Mouse (Mus musculus): ENCODE results near the gene Krtap3-2. TPM values are rescaled to one million over a fixed set of nuclear protein-coding genes. Genes with fewer than 3 reads are reported as not detected.

Krtap3-2 gene
- total RNA-seq, 2 experiments from 2014 or later = not detected

Other genes with a start within 250 kb of the Krtap3-2 start
- not detected for gene Krt25, start 233.9 kb downstream of the Krtap3-2 start, total RNA-seq (2021)
- gene Krt26, start 218.9 kb downstream of the Krtap3-2 start, total RNA-seq (2021) = not detected
- not detected for gene Krt27, start 205.7 kb downstream of the Krtap3-2 start, total RNA-seq (2021)
- gene Krt28, start 181.9 kb downstream of the Krtap3-2 start, total RNA-seq (2021) = not detected
- gene Krt10, start 167.5 kb downstream of the Krtap3-2 start, total RNA-seq (2021) = 1 to 10 TPM; 4.1 to 5.1 TPM
- not detected for gene Krt12, start 134.6 kb downstream of the Krtap3-2 start, total RNA-seq (2021)
- not detected for gene Krt20, start 118.7 kb downstream of the Krtap3-2 start, total RNA-seq (2021)
- under 1 TPM in 1 of 2 experiments, not detected in 1; 0.31 TPM for gene Krt23, start 63.7 kb downstream of the Krtap3-2 start, total RNA-seq (2021)
- not detected for gene Krt39, start 35.5 kb downstream of the Krtap3-2 start, total RNA-seq (2021)
- not detected for gene Krt40, start 13.7 kb downstream of the Krtap3-2 start, total RNA-seq (2021)
- not detected for gene Krtap3-3, start 6.0 kb downstream of the Krtap3-2 start, total RNA-seq (2021)
- not detected for gene Gm11939, start 2.6 kb upstream of the Krtap3-2 start, total RNA-seq (2021)
- not detected for gene Krtap3-1, start 9.8 kb upstream of the Krtap3-2 start, total RNA-seq (2021)
- gene Krtap1-5, start 24.2 kb upstream of the Krtap3-2 start, total RNA-seq (2021) = not detected
- not detected for gene Krtap1-4, start 26.8 kb upstream of the Krtap3-2 start, total RNA-seq (2021)
- not detected for gene Krtap1-3, start 34.5 kb upstream of the Krtap3-2 start, total RNA-seq (2021)
- not detected for gene Krtap9-3, start 41.3 kb upstream of the Krtap3-2 start, total RNA-seq (2021)
- gene Gm11938, start 46.5 kb upstream of the Krtap3-2 start, total RNA-seq (2021) = not detected
- not detected for gene Gm11937, start 53.3 kb upstream of the Krtap3-2 start, total RNA-seq (2021)
- not detected for gene Krtap2-4, start 58.0 kb upstream of the Krtap3-2 start, total RNA-seq (2021)
- gene Gm11562, start 63.6 kb upstream of the Krtap3-2 start, total RNA-seq (2021) = not detected
- not detected for gene Krtap4-1, start 71.4 kb upstream of the Krtap3-2 start, total RNA-seq (2021)
- not detected for gene Krtap4-2, start 78.2 kb upstream of the Krtap3-2 start, total RNA-seq (2021)
- gene Krtap4-7, start 87.2 kb upstream of the Krtap3-2 start, total RNA-seq (2021) = not detected
- gene Gm11555, start 93.4 kb upstream of the Krtap3-2 start, total RNA-seq (2021) = not detected
- gene Gm11563, start 102.1 kb upstream of the Krtap3-2 start, total RNA-seq (2021) = not detected
- not detected for gene Krtap4-6, start 109.1 kb upstream of the Krtap3-2 start, total RNA-seq (2021)
- gene Gm14190, start 133.9 kb upstream of the Krtap3-2 start, total RNA-seq (2021) = not detected
- not detected for gene Gm14180, start 177.4 kb upstream of the Krtap3-2 start, total RNA-seq (2021)
- not detected for gene Gm11595, start 216.1 kb upstream of the Krtap3-2 start, total RNA-seq (2021)
- not detected for gene Krtap4-8, start 223.9 kb upstream of the Krtap3-2 start, total RNA-seq (2021)
- not detected for gene Krtap4-9, start 228.3 kb upstream of the Krtap3-2 start, total RNA-seq (2021)
- gene Gm11596, start 236.6 kb upstream of the Krtap3-2 start, total RNA-seq (2021) = not detected
- gene Gm11569, start 242.1 kb upstream of the Krtap3-2 start, total RNA-seq (2021) = not detected
- gene Gm11554, start 247.6 kb upstream of the Krtap3-2 start, total RNA-seq (2021) = not detected